Mouse (Mus musculus) thymus, adult 2 months (tissue): Measurements from ENCODE around the gene Spef1. TPM values are rescaled to one million over a fixed set of nuclear protein-coding genes. Genes with fewer than 3 reads are reported as not detected.

Experiments used
- DNase-seq: peaks from one replicate; pipeline ENCODE4 v3.0.0; 2021
- H3K27ac ChIP-seq: fragments of 200-500 bp; 2 replicates; pipeline ENCODE4 v1.5.1; 2012; ENCODE audit warnings: low read length, control low read depth; ENCODE audit not compliant: control insufficient read depth, insufficient read depth
- H3K27me3 ChIP-seq: fragments of 200-500 bp; 2 replicates; pipeline ENCODE4 v1.6.1; 2012; ENCODE audit warnings: mild to moderate bottlenecking, low read length, moderate library complexity, mixed read lengths; ENCODE audit not compliant: control insufficient read depth, insufficient read depth
- H3K36me3 ChIP-seq: fragments of 200-500 bp; 2 replicates; pipeline ENCODE4 v1.6.1; 2012; ENCODE audit warnings: mild to moderate bottlenecking, low read length, moderate library complexity; ENCODE audit not compliant: control insufficient read depth, insufficient read depth
- H3K4me1 ChIP-seq: fragments of 200-500 bp; replicated peaks from 2 replicates; pipeline ENCODE4 v1.6.1; 2012; ENCODE audit warnings: low read length; ENCODE audit not compliant: control insufficient read depth, insufficient read depth
- H3K4me3 ChIP-seq: fragments of 200-500 bp; 2 replicates; pipeline ENCODE4 v1.5.1; 2012; ENCODE audit warnings: mild to moderate bottlenecking, low read length, control low read depth, moderate library complexity; ENCODE audit not compliant: control insufficient read depth, insufficient read depth
- CTCF ChIP-seq: fragments of 200-500 bp; IDR thresholded peaks from 2 replicates; pipeline ENCODE4 v1.5.1; 2012; ENCODE audit warnings: mild to moderate bottlenecking, control low read depth, low read length, moderate library complexity, borderline replicate concordance; ENCODE audit not compliant: control insufficient read depth, poor library complexity, insufficient read depth; ENCODE audit errors: extremely low read depth
- POLR2A ChIP-seq: fragments of 200-500 bp; IDR thresholded peaks from 2 replicates; pipeline ENCODE4 v1.6.1; 2012; ENCODE audit warnings: mild to moderate bottlenecking, low read length, control low read depth, moderate library complexity; ENCODE audit not compliant: control insufficient read depth, poor library complexity, insufficient read depth; ENCODE audit errors: extremely low read depth
- WGBS: fragments of 180-500 bp; shearing (Covaris S2); methylation state at CpG from one replicate; pipeline ENCODE4 v1.1.7; 2018; 5-methylcytosine and 5-hydroxymethylcytosine counted together
- polyA plus RNA-seq: library from polyadenylated mRNA; depleted of rRNA; stranded (reverse); fragments of >200 nt; gene quantifications from 2 replicates; pipeline ENCODE4 v1.2.3, GENCODE M21; 2012

Spef1 gene
- polyA plus RNA-seq, 1 experiment, result 8.7 TPM

- WGBS, result 94% methylated on average over 7 of the region's 7 CpGs
- DNase-seq, result no peak
- H3K27ac ChIP-seq, result no peak overlapping the region
- TF ChIP-seq CTCF, result no peak
- no peak for TF ChIP-seq POLR2A
- H3K4me3 ChIP-seq, result no peak overlapping the region
- no peaks in the 10 kb centered on the region for H3K27me3 ChIP-seq
- peaks cover 9% of the 10 kb centered on the region for H3K4me1 ChIP-seq
- no peaks in the 10 kb centered on the region for H3K36me3 ChIP-seq
These were observed 23.2 kb downstream of the Spef1 start for GRCm38 (mm10) chr2:131163924-131164323.

GRCm38 (mm10) chr2:131160671-131161111, 26.4 kb downstream of the Spef1 start:
- peaks cover 12% of the 10 kb centered on the region for H3K4me1 ChIP-seq
- H3K27me3 ChIP-seq, result no peaks in the 10 kb centered on the region
- peak; percentile 15 for DNase-seq
- under 1% methylated on average over 17 of the region's 17 CpGs for WGBS
- TF ChIP-seq CTCF (no peak), POLR2A (no peak)
- peak overlapping the region; percentile 50 for H3K4me3 ChIP-seq
- no peaks in the 10 kb centered on the region for H3K36me3 ChIP-seq
- no peak overlapping the region for H3K27ac ChIP-seq

GRCm38 (mm10) chr2:131159938-131160581, 27.0 kb downstream of the Spef1 start, which contains the start of gene 1700037H04Rik:
Gene 1700037H04Rik (minus strand): TSS chr2:131160081.
- H3K27me3 ChIP-seq, result no peaks in the 10 kb centered on the region
- peak within 1 kb of the TSS; percentile 61 for H3K4me3 ChIP-seq
- peak; percentile 96 for DNase-seq
- under 1% methylated on average over 54 of the region's 54 CpGs for WGBS
- no peak within 1 kb of the TSS for H3K27ac ChIP-seq
- H3K4me1 ChIP-seq, result peaks cover 12% of the 10 kb centered on the region
- H3K36me3 ChIP-seq, result no peaks in the 10 kb centered on the region
- TF ChIP-seq POLR2A, result peak; percentile 82
- TF ChIP-seq CTCF, result 0 out of 2 replicates have a peak, but pooled peaks have one; percentile 18

- WGBS, result under 1% methylated on average over 18 of the region's 18 CpGs
- no peaks in the 10 kb centered on the region for H3K36me3 ChIP-seq
- H3K4me1 ChIP-seq, result peaks cover 12% of the 10 kb centered on the region
- no peak for DNase-seq
- TF ChIP-seq CTCF (no peak; the same call in 1 of the 2 replicates), POLR2A (no peak)
- no peaks in the 10 kb centered on the region for H3K27me3 ChIP-seq
- H3K27ac ChIP-seq, result no peak overlapping the region
- peak overlapping the region; percentile 61 for H3K4me3 ChIP-seq
These were observed 27.6 kb downstream of the Spef1 start for GRCm38 (mm10) chr2:131159491-131159910.

- peaks cover 12% of the 10 kb centered on the region for H3K4me1 ChIP-seq
- TF ChIP-seq POLR2A (no peak), CTCF (no peak)
- 91% methylated on average over 7 of the region's 7 CpGs for WGBS
- H3K27me3 ChIP-seq, result no peaks in the 10 kb centered on the region
- no peak for DNase-seq
- H3K36me3 ChIP-seq, result no peaks in the 10 kb centered on the region
- no peak overlapping the region for H3K27ac ChIP-seq
- H3K4me3 ChIP-seq, result no peak overlapping the region
These were observed 30.1 kb downstream of the Spef1 start for GRCm38 (mm10) chr2:131156987-131157386.

- Histone ChIP-seq H3K4me3 (no peak overlapping the region), H3K4me1 (peaks cover 3% of the 10 kb centered on the region; the same call in 1 of the 2 replicates), H3K27ac (no peak overlapping the region), H3K36me3 (no peaks in the 10 kb centered on the region), H3K27me3 (no peaks in the 10 kb centered on the region)
- TF ChIP-seq CTCF, result no peak
- no peak for TF ChIP-seq POLR2A
- 98% methylated on average over 4 of the region's 4 CpGs for WGBS
- no peak for DNase-seq
These were observed 33.0 kb downstream of the Spef1 start for GRCm38 (mm10) chr2:131154036-131154435.
